Mouse (Mus musculus) left cerebral cortex, postnatal 25 days (tissue): ENCODE measurements at regions not wholly inside any gene's neighbourhood (a gene's known extent, or its start where the extent isn't known, plus 50 kb on each side); places are given as distances from the start of the nearest gene placed in this dataset.

ENCODE experiments used
- DNase-seq, 2 experiments: peaks; one replicate each; pipeline ENCODE4 v3.0.0; 2022; ENCODE audit warnings: low spot score in 2 of 2, mixed read lengths in 1 of 2
- intact Hi-C: fragments of 180-260 bp; cut with DNase I; formaldehyde crosslinking; loops from one replicate; pipeline ENCODE4 v1.15.1; 2025

DNA sequence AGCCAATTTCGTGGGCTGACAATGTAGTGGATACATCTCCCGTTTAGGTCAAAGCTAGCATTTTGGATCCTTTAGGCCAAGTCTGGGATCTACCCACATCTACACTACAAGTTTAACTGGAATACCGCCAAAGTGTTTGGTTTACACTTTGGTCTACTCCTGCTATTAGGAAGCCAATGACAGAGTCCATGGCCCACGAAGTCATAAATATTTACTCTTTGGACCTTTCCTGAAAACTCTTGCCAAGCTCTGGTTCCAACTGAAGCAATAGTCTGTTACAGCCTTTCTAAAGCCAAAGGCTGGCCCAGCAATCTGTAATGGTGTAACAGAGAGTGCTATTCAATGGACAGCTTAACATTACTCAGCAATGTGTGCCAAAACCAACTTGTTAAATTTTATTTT, 1600.8 kb downstream of the Efnb2 start:
- peak in 1 of 2 experiments; percentile 10 for DNase-seq

DNA sequence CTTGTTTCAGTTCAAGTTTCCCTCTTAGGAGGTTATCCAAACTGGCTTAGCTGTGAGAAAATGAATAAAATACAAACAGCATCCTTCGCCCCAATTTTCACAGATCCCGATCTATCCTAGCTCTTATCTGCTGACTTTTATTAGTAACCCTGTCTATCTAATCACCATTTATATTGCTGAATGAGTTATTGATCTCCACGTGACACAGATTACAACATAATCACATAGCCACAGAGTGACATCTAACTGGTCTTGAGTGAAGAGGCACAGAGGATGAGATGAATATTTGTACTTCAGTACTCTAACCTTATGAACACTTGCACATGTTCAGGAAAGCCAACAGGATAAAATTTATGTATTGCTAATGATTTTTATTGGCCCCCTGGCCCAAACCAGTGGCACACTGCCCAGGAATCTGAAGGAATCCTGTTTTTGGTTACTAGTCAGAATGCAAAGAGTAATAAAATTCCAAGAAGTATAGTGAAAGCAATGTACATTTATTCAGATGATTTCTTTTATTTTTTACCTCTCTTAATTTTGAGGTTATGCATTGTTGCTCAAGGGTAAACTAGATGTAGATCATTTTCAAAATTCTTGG, 1634.7 kb downstream of the Efnb2 start:
- intact Hi-C loops, result no loop called here
- DNase-seq, result no peak

More for the DNA sequence above, 1600.8 kb downstream of the Efnb2 start:
- intact Hi-C loops, result loop anchor here (10.0 kb wide), 1 partner anchor 335 kb away; no protein-coding TSS in a partner anchor

DNA sequence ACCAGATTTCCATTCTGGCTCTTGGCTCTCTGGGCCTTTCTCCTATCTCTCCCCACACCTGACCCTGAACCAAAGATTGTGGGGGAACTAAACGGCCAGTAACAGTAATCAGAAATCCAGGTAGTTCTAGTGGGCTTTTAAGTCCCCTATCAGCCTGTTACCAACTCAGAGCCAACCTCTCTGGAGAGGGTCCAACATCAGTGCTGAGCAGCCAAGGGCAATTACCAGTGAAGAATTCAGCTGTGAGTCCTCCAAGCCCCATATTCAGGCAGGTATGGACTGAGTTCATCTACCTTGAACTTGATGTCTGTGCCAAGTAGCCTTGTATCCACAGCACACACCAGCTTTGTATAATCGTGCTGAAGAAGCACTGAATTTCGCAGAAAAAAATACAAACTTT, 1636.7 kb downstream of the Efnb2 start:
- DNase-seq, result no peak
- intact Hi-C loops, result no loop called here

DNA sequence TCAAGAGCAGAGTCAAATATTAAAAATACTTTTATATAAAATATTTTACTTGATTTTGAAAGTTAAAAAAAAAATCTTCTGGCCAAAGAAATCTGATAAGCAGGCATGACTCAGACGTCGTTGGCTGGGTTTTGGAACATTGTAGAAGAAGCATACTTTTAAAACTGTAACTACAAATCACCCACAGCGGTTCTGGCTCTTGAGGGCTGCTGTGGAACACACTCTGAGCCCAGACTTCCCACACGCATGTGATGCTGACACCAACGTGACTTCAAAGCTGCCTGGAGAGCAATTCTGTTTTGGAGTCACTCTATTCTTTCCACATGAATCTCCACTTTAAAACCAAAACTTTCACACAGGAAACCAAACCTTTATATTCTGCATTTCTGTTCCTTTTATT, 1649.2 kb downstream of the Efnb2 start:
- peak; percentile 11 to 84 for DNase-seq
- intact Hi-C loops, result no loop called here

DNA sequence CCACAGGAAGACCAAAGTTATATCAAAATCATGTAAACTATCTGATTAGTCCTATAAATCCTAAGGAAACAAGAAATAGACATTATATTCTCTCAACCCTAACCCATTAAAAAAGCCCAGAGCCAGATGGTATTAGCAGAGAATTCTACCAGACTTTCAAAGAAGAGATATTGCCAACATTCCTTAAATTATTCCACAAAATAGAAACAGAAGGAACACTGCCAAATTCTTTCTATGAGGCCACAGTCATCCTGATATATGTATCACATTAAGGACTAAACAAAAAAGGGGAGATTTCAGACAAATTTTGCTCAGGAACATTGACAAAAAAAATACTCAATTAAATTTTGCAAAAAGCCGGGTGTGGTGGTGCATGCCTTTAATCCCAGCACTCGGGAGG, 1669.5 kb downstream of the Efnb2 start:
- no peak for DNase-seq

DNA sequence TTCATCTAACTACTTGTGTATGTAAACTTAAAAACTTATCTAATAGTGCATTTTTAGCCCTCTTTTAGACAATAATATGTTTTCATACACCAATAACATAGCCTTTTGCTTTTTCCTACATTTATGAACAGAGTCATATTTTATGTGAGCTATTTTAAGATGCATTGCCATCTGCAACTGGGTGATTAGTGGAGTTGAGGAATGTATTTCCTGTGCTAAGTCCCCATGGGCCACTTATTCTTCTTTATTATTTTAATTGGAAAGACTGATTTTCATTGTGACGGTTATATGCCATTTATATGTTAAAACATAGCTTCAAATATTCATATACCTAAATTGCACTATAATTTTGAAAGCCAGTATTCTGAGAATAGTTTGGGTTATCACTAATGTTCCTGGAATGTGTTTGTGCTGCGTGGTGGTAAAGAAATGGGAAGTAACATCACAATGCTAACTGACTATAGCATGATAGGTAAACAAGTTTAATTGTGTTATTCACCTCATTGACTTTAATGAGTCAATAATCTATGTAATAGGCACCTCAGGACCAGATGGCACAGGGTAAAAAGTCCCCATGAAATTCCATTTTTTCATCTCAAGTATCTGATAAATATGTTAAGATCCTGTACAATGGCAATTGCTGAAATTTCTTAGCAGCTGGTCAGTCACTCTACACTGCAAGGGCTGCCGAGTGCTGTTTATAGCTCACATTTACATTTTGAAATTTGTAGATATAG, 1671.5 kb downstream of the Efnb2 start:
- intact Hi-C loops, result no loop called here
- no peak for DNase-seq

More for the DNA sequence above, 1669.5 kb downstream of the Efnb2 start:
- intact Hi-C loops, result no loop called here

DNA sequence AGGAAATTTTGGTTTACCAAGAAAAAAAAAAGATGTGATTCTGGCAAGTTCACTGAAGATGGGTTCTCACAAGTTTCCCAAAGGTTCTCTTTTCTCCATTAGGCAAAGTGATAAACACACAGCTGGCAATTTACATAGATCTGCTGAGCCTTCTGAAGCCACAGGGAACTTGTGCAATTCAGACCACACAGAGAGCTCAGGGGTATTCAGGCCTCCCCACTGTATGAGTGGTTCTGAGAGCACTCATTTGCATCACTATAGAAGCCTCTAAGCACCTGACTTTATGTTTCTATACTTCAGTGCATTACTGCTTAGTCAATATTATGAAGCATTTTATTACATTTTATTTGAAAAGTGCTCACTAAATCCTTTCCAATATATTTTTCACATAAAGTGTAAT, 1687.1 kb downstream of the Efnb2 start:
- no peak for DNase-seq
- intact Hi-C loops, result no loop called here

DNA sequence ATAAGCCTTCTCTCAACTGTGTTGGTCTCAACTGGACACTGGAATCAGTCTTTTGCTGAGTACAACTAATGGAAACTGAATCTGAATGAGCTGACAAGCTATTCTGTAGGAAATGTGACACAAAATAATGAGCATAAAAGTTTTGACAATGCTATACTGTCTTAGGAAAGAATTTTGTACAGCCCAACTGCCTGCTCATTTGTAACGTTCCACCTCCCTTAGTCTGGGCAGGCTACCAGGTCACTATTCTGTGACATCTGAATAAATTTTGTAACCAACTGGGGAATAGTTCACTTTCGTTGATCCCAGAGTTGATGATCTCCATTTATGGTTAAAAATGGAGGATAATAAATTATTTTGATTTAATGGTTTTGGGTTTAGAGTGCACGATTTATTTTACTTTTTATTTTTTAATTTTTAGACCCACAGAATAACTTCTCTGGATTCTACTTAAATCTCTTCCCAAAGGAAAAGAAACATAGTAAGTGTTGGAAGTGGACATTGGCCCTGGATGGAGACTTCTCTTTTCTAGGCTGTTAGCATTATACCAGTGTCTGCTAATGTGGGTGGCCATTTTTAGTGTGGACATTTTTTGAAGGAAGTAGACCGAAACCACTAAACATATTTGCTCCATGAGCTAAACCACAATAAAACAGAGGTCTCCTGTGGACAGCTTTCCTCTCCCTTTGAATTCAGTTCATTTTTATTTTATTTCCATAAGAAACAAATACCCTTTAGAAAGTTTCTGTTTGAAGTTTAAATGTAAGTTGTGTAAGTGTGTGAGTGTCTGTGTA, 1697.8 kb downstream of the Efnb2 start:
- no peak for DNase-seq
- intact Hi-C loops, result no loop called here

DNA sequence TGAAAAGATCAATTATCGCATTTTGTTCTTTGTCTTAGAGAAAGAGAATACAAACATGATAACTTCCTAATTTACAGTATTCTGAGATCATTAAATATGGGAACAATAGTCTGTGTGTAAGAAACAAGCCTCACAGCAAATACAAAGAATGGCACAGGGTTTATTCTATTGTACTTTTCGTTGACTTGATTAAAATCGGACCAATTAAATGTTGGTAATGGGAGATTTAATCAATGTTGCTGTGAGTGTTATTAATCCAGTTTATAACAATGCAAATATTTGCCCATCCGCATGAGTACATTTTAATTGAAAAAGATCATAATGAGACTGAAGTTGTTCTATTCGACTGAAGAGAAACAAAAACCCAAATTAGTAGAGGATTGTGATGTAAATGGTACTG, 1703.0 kb downstream of the Efnb2 start:
- no peak for DNase-seq
- intact Hi-C loops, result no loop called here

DNA sequence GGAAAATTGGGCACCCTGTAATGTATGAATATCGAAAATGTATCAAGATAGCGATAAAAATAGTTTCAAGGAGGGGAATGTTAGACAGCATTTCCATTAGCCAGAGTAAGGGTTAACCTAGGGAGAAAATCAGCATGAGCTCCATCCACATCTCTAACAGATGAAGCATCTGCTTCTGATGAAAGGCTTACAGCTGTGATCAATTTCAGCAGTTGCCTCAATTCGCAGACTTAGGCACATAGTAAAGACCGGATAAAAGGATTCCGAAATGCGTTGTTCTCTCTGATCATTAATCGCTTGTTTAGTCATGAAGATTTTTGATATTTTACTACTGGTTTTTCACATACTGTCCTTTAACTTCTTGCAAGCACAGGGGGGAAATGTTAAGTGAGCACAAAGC, 1706.8 kb downstream of the Efnb2 start:
- intact Hi-C loops, result no loop called here
- DNase-seq, result no peak

DNA sequence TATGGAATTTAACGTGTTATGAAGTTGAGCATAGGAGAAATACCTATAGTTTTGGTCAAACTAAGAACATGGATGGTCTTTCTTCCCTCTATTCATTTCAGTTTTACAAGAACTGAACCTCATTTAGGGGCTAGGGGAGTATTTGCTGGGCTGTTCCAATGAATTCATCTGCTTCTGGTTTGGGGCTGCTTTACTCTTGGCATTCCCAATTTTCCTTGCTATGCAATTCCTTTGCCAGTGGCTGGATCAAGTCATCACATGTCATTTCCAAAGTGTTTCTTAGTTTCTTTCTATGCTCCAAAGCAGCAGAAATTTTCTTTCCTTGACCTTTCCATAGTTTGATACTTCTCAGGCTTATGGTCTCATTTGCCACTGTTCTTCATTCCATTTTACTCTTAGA, 1738.6 kb downstream of the Efnb2 start:
- no peak for DNase-seq
- intact Hi-C loops, result no loop called here

DNA sequence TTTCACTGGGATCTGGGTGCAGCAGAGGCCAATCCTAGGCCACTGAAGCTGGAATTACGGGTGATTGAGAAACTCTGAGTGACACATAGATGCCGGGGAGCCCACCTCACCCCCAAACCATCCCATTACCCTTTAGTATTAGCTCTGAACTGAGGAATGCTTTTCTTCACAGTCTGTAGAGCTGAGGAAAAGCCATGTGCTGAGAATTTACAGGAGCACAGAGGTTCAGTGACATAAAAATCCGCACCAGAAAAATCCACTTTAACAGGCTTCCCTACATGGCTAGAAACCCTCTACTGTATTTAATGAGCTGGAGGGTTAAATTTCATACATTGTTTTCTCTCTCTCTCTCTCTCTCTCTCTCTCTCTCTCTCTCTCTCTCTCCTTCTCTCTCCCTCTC, 1753.4 kb downstream of the Efnb2 start:
- intact Hi-C loops, result no loop called here

DNA sequence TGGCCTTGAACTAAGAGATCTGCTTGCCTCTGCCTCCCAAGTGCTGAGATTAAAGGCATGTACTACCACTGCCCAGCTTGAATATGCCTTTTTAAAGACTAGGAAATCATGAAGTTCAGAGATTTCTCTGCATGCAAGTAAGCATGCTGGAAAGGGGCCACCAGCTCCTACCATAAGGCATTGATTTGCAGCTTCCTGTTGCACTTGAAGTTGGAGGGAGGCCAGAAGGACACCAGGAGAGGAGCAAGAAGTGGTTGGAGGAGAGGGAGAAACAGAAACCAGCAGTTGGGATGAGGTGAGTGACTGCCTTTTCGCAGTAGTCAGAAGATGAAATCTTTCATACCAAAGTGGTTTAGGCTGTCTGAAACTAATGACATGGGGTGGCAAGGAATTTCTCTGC, 1769.6 kb downstream of the Efnb2 start:
- intact Hi-C loops, result no loop called here

More for the DNA sequence above, 1753.4 kb downstream of the Efnb2 start:
- no peak for DNase-seq

DNA sequence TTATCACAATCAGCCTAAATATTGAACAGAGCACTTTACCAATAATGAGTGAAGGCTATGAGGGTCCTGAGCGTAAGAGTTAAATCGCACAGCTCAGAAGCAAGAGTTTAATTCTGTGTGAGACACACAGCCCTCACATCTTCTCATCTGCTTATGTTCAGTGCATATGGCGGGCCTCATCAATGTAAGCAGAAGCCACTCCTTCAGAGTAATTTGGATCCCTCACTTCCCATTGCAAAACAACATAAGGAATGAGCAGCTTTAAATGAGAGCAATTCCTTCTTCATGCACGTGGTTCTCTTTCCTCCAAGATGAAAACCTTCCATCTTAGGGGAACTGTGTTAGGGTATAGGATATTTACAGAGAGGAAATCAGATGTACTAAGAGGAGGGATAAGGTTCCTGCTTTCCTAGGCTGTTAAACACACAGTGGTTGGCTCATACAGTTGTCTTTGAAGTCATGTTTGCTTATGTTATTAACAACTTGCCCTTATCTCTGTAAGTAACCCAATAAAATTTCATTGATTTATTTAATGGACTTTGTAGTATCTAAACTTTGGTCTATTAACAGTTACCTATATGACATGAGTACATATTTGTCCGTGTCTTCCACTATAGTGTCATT, 1774.2 kb downstream of the Efnb2 start:
- DNase-seq, result no peak
- intact Hi-C loops, result no loop called here

More for the DNA sequence above, 1769.6 kb downstream of the Efnb2 start:
- DNase-seq, result no peak

DNA sequence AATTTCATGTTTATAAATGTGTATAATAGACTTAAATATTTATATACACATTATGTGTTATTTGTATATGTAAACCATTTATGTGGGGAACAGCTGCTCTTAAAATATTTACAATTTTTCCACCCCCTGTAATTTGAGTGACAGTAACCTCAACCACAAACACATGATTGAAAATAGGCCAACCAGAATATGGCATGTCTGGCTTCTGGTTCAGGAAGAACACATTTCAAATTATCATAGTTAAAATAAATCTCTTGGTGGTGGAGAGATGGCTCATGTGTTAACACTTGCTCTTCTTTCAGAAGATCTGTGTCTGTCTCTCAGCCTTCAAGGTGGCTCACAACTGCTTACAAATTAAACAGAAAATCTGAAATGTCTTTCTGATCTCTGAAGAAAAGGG, 1776.2 kb downstream of the Efnb2 start:
- intact Hi-C loops, result no loop called here
- DNase-seq, result no peak

DNA sequence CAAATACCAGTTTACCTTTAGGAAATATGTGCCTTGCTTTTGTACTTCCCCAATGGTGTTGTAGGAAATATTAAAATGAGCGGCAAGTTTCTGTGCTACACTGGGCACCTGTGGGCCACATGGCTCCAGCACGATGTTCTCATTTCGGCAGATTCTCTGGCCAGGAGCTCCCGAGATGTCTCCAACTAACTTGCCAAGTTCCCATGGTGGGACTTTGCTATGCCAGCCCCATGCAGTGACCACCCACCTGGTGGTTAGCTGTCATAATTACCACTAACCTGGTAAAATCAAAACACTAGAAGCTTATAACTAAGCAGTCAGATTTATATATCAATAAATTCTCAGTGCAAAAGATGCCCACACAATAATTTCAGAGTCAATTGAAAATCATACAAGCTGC, 1777.5 kb upstream of the Slc10a2 start:
- no peak for DNase-seq
- intact Hi-C loops, result no loop called here
